In genomic region chr15:73916940-73917339, GRCm38 (mm10) we compare ENCODE assay signal across 21 mouse cellular contexts.
DNase-seq lines count a peak whose midpoint lies in the region; ATAC-seq and TF ChIP-seq lines count a peak whose summit lies in the region.
"Had no signal": no experiment of that assay in that cellular context is flagged by ENCODE, and none has a peak within 500 bp of the region (broad histone marks: within the 10 kb centered on the region; RNA-seq: fewer than 3 reads in every experiment).

No protein-coding gene starts in this region.

- peak; percentile 48 for TF ChIP-seq CTCF in forebrain, postnatal 0 days (IDR thresholded peaks at IDR 0.05; ENCODE audit: low read depth)
- TF ChIP-seq CTCF in liver, embryonic 14.5 days (IDR thresholded peaks at IDR 0.05; ENCODE audit: low read depth) = peak; percentile 62
- peak; percentile 37; the same call in 1 of the 2 replicates for TF ChIP-seq CTCF in bone marrow, adult 2 months (IDR thresholded peaks at IDR 0.05; ENCODE audit: control insufficient read depth, insufficient read depth, low read length)

- no peaks in the 10 kb centered on the region for H3K36me3 ChIP-seq in forebrain, postnatal 0 days (ENCODE audit: insufficient read depth)
- H3K36me3 ChIP-seq in forebrain, embryonic 12.5 days (replicated peaks) = no peaks in the 10 kb centered on the region
- no peaks in the 10 kb centered on the region for H3K36me3 ChIP-seq in liver, embryonic 14.5 days (replicated peaks; ENCODE audit: control insufficient read depth, insufficient read depth, low read depth)
- no peaks in the 10 kb centered on the region for H3K36me3 ChIP-seq in liver, embryonic 12.5 days
- H3K36me3 ChIP-seq in forebrain, embryonic 15.5 days = no peaks in the 10 kb centered on the region
- H3K36me3 ChIP-seq: forebrain, embryonic 10.5 days; G1E; hindbrain, embryonic 13.5 days; liver, embryonic 15.5 days had no signal

- no peak for TF ChIP-seq POLR2A in bone marrow, adult 2 months (IDR thresholded peaks at IDR 0.05; ENCODE audit: borderline replicate concordance, control insufficient read depth, low read depth, low read length)

- no peak overlapping the region for H3K9ac ChIP-seq in forebrain, postnatal 0 days
- H3K9ac ChIP-seq in forebrain, embryonic 12.5 days = no peak overlapping the region
- no peak overlapping the region for H3K9ac ChIP-seq in liver, embryonic 14.5 days (replicated peaks)
- no peak overlapping the region for H3K9ac ChIP-seq in liver, embryonic 12.5 days
- H3K9ac ChIP-seq in forebrain, embryonic 15.5 days (replicated peaks) = no peak overlapping the region
- H3K9ac ChIP-seq: hindbrain, embryonic 13.5 days; liver, embryonic 15.5 days had no signal

- no peak overlapping the region for H3K4me3 ChIP-seq in forebrain, postnatal 0 days (ENCODE audit: low read depth, low read length)
- H3K4me3 ChIP-seq in forebrain, embryonic 12.5 days (replicated peaks) = no peak overlapping the region
- H3K4me3 ChIP-seq in liver, embryonic 14.5 days (ENCODE audit: insufficient read depth in 1 of 2, low read depth in 2 of 2, low read length in 2 of 2) = no peak overlapping the region
- no peak overlapping the region for H3K4me3 ChIP-seq in liver, embryonic 12.5 days
- H3K4me3 ChIP-seq in bone marrow, adult 2 months (replicated peaks; ENCODE audit: control insufficient read depth, low read depth, low read length) = no peak overlapping the region
- H3K4me3 ChIP-seq in forebrain, embryonic 15.5 days = no peak overlapping the region
- H3K4me3 ChIP-seq: forebrain, embryonic 10.5 days; hindbrain, embryonic 13.5 days; liver, embryonic 15.5 days had no signal

- no peak for DNase-seq in forebrain, postnatal 0 days
- DNase-seq in liver, embryonic 14.5 days (ENCODE audit: low read depth in 3 of 3, low spot score in 3 of 3) = no peak
- DNase-seq in A20 (ENCODE audit: low read depth, low spot score) (peak; percentile 10), MN1 (ENCODE audit: low spot score) (no peak)
- DNase-seq: adrenal gland, adult 8-10 months; cerebellum, adult 18-20 months; gastrocnemius, postnatal 14 days; kidney, adult 11 months; kidney, postnatal 4 days; layer of hippocampus, postnatal 36 days; left cerebral cortex, postnatal 4 days; midbrain, embryonic 14.5 days; thymus, adult 2 months had no signal

- no peak for TF ChIP-seq EP300 in liver, embryonic 14.5 days (IDR thresholded peaks at IDR 0.05; ENCODE audit: low read depth)

- WGBS in forebrain, postnatal 0 days = 60% methylated on average over 4 of the region's 4 CpGs
- WGBS in forebrain, embryonic 12.5 days = 49% methylated on average over 4 of the region's 4 CpGs
- 19% methylated on average over 4 of the region's 4 CpGs for WGBS in liver, embryonic 14.5 days (ENCODE audit: insufficient replicate concordance)
- 42% methylated on average over 4 of the region's 4 CpGs for WGBS in liver, embryonic 12.5 days (ENCODE audit: insufficient replicate concordance)
- 51% methylated on average over 4 of the region's 4 CpGs for WGBS in bone marrow, adult 2 months
- 53% methylated on average over 4 of the region's 4 CpGs for WGBS in forebrain, embryonic 15.5 days

- H3K4me2 ChIP-seq in forebrain, postnatal 0 days (ENCODE audit: low read depth) = no peak overlapping the region
- no peak overlapping the region for H3K4me2 ChIP-seq in forebrain, embryonic 12.5 days
- H3K4me2 ChIP-seq in liver, embryonic 14.5 days (ENCODE audit: low read depth) = no peak overlapping the region
- H3K4me2 ChIP-seq in liver, embryonic 12.5 days = no peak overlapping the region
- H3K4me2 ChIP-seq in forebrain, embryonic 15.5 days (replicated peaks) = no peak overlapping the region
- H3K4me2 ChIP-seq: hindbrain, embryonic 13.5 days; liver, embryonic 15.5 days had no signal

- ATAC-seq in forebrain, postnatal 0 days = no peak
- no peak for ATAC-seq in forebrain, embryonic 12.5 days (ENCODE audit: low FRiP score)
- no peak for ATAC-seq in liver, embryonic 14.5 days (ENCODE audit: insufficient read depth)
- no peak for ATAC-seq in liver, embryonic 12.5 days
- ATAC-seq in forebrain, embryonic 15.5 days (replicated peaks) = no peak

- no peaks in the 10 kb centered on the region for H3K9me3 ChIP-seq in forebrain, postnatal 0 days (ENCODE audit: low read length)
- no peaks in the 10 kb centered on the region for H3K9me3 ChIP-seq in forebrain, embryonic 12.5 days
- no peaks in the 10 kb centered on the region for H3K9me3 ChIP-seq in liver, embryonic 14.5 days (ENCODE audit: control insufficient read depth, low read length)
- no peaks in the 10 kb centered on the region for H3K9me3 ChIP-seq in liver, embryonic 12.5 days (replicated peaks)
- H3K9me3 ChIP-seq in forebrain, embryonic 15.5 days = no peaks in the 10 kb centered on the region
- H3K9me3 ChIP-seq: forebrain, embryonic 10.5 days; hindbrain, embryonic 13.5 days; liver, embryonic 15.5 days had no signal

- no peaks in the 10 kb centered on the region for H3K4me1 ChIP-seq in forebrain, postnatal 0 days (ENCODE audit: insufficient read depth)
- no peaks in the 10 kb centered on the region for H3K4me1 ChIP-seq in forebrain, embryonic 12.5 days
- H3K4me1 ChIP-seq in liver, embryonic 14.5 days (replicated peaks; ENCODE audit: control insufficient read depth in 2 of 2, insufficient read depth in 2 of 2, low read length in 1 of 2) = no peaks in the 10 kb centered on the region
- H3K4me1 ChIP-seq in liver, embryonic 12.5 days = no peaks in the 10 kb centered on the region
- no peaks in the 10 kb centered on the region for H3K4me1 ChIP-seq in bone marrow, adult 2 months (ENCODE audit: control insufficient read depth, insufficient read depth, low read length)
- H3K4me1 ChIP-seq in forebrain, embryonic 15.5 days = no peaks in the 10 kb centered on the region
- H3K4me1 ChIP-seq: forebrain, embryonic 10.5 days; liver, embryonic 15.5 days had no signal

- H3K27me3 ChIP-seq in forebrain, postnatal 0 days (ENCODE audit: insufficient read depth, low read length) = no peaks in the 10 kb centered on the region
- no peaks in the 10 kb centered on the region; the same call in 1 of the 2 replicates for H3K27me3 ChIP-seq in forebrain, embryonic 12.5 days
- H3K27me3 ChIP-seq in liver, embryonic 14.5 days (ENCODE audit: control insufficient read depth, insufficient read depth, low read length) = no peaks in the 10 kb centered on the region
- H3K27me3 ChIP-seq in liver, embryonic 12.5 days (replicated peaks) = no peaks in the 10 kb centered on the region
- H3K27me3 ChIP-seq in forebrain, embryonic 15.5 days = no peaks in the 10 kb centered on the region
- H3K27me3 ChIP-seq: hindbrain, embryonic 13.5 days; liver, embryonic 15.5 days had no signal

- H3K27ac ChIP-seq in forebrain, postnatal 0 days (ENCODE audit: low read depth, low read length) = no peak overlapping the region
- H3K27ac ChIP-seq in forebrain, embryonic 12.5 days = no peak overlapping the region
- no peak overlapping the region for H3K27ac ChIP-seq in liver, embryonic 14.5 days
- H3K27ac ChIP-seq in liver, embryonic 12.5 days = no peak overlapping the region
- H3K27ac ChIP-seq in bone marrow, adult 2 months (ENCODE audit: control insufficient read depth, insufficient read depth, low read depth, low read length, poor library complexity) = no peak overlapping the region
- H3K27ac ChIP-seq in forebrain, embryonic 15.5 days (replicated peaks) = no peak overlapping the region
- H3K27ac ChIP-seq: forebrain, embryonic 10.5 days; hindbrain, embryonic 13.5 days; liver, embryonic 15.5 days had no signal
